Mouse (Mus musculus): ENCODE results near the gene Acin1. TPM values are rescaled to one million over a fixed set of nuclear protein-coding genes. Genes with fewer than 3 reads are reported as not detected.

Gene Acin1
- total and polyA plus RNA-seq, 3 experiments, result 74.0 to 324 (median 118) TPM

- no peaks in the 10 kb centered on the region for H3K79me2 ChIP-seq (replicated peaks; ENCODE audit: control insufficient read depth, extremely low read depth, insufficient read depth, poor library complexity, severe bottlenecking)
- no peak for DNase-seq (ENCODE audit: extremely low read depth)
- no peaks in the 10 kb centered on the region for H3K27me3 ChIP-seq (replicated peaks)
- in situ Hi-C loops (cut with MboI; ENCODE audit: low pct_ligation_motif_present, low pct_unique_long_range_greater_than_20kb, low sequenced_read_pairs) (no loop called here), dilution Hi-C loops (cut with MboI; ENCODE audit: extremely low pct_ligation_motif_present, extremely low pct_unique_long_range_greater_than_20kb, low sequenced_read_pairs) (no loop called here)
- no peak overlapping the region for H3K4me3 ChIP-seq (replicated peaks in 1 of 3; ENCODE audit: low read depth in 2 of 3, low read length in 2 of 3, poor library complexity in 1 of 3)
- H3K36me3 ChIP-seq (replicated peaks in 1 of 2; ENCODE audit: control insufficient read depth in 1 of 2, insufficient read depth in 1 of 2, low read length in 1 of 2), result no peaks in the 10 kb centered on the region
- no peak overlapping the region for H3K9ac ChIP-seq (ENCODE audit: insufficient read depth, low read depth)
- H3K9me3 ChIP-seq (replicated peaks; ENCODE audit: low read length), result no peaks in the 10 kb centered on the region
- TF ChIP-seq GABPA (IDR thresholded peaks at IDR 0.05; ENCODE audit: insufficient replicate concordance, low read depth, low read length) (no peak), HCFC1 (IDR thresholded peaks at IDR 0.05; ENCODE audit: low read depth, low read length) (no peak), CHD2 (IDR thresholded peaks at IDR 0.05; ENCODE audit: low read length) (no peak)
- no peak overlapping the region for H3K27ac ChIP-seq (ENCODE audit: insufficient read depth, low read depth)
- 0 out of 2 replicates have a peak overlapping the region, but pooled peaks have one; percentile 18 for H3K4me2 ChIP-seq (ENCODE audit: insufficient read depth, low read depth, poor library complexity, severe bottlenecking)
- H3K4me1 ChIP-seq (ENCODE audit: control insufficient read depth in 1 of 2, insufficient read depth in 2 of 2), result peaks cover 9 to 25% of the 10 kb centered on the region in 2 experiments
Observed at GRCm38 (mm10) chr14:54705844-54706243, 19.1 kb upstream of the Acin1 start.

GRCm38 (mm10) chr14:54703207-54703606, 16.5 kb upstream of the Acin1 start:
- DNase-seq (ENCODE audit: extremely low read depth), result no peak
- no peak overlapping the region for H3K9ac ChIP-seq (ENCODE audit: insufficient read depth, low read depth)
- in situ Hi-C loops (cut with MboI; ENCODE audit: low pct_ligation_motif_present, low pct_unique_long_range_greater_than_20kb, low sequenced_read_pairs), result loop anchor here (5.0 kb wide), 1 partner anchor 51 kb away; no protein-coding TSS in a partner anchor
- no peaks in the 10 kb centered on the region for H3K36me3 ChIP-seq (replicated peaks in 1 of 2; ENCODE audit: control insufficient read depth in 1 of 2, insufficient read depth in 1 of 2, low read length in 1 of 2)
- H3K9me3 ChIP-seq (replicated peaks; ENCODE audit: low read length), result no peaks in the 10 kb centered on the region
- H3K27me3 ChIP-seq (replicated peaks), result no peaks in the 10 kb centered on the region
- peaks cover 9 to 30% of the 10 kb centered on the region in 2 experiments for H3K4me1 ChIP-seq (ENCODE audit: control insufficient read depth in 1 of 2, insufficient read depth in 2 of 2)
- H3K4me3 ChIP-seq (replicated peaks in 1 of 3; ENCODE audit: low read depth in 2 of 3, low read length in 2 of 3, poor library complexity in 1 of 3), result no peak overlapping the region
- no peaks in the 10 kb centered on the region for H3K79me2 ChIP-seq (replicated peaks; ENCODE audit: control insufficient read depth, extremely low read depth, insufficient read depth, poor library complexity, severe bottlenecking)
- dilution Hi-C loops (cut with MboI; ENCODE audit: extremely low pct_ligation_motif_present, extremely low pct_unique_long_range_greater_than_20kb, low sequenced_read_pairs), result no loop called here
- TF ChIP-seq RCOR1 (conservative IDR thresholded peaks at IDR 0.05; ENCODE audit: low read depth, low read length) (no peak), JUN (IDR thresholded peaks at IDR 0.05; ENCODE audit: insufficient read depth, low read depth, low read length) (no peak), MXI1 (IDR thresholded peaks at IDR 0.05; ENCODE audit: low read depth, low read length) (no peak), SIN3A (IDR thresholded peaks at IDR 0.05; ENCODE audit: low read length) (no peak), ELF1 (IDR thresholded peaks at IDR 0.05; ENCODE audit: low read depth, low read length) (no peak), CHD1 (IDR thresholded peaks at IDR 0.05; ENCODE audit: low read depth, low read length) (no peak)
- H3K4me2 ChIP-seq (ENCODE audit: insufficient read depth, low read depth, poor library complexity, severe bottlenecking), result 0 out of 2 replicates have a peak overlapping the region, but pooled peaks have one; percentile 12
- H3K27ac ChIP-seq (ENCODE audit: insufficient read depth, low read depth), result no peak overlapping the region

- Histone ChIP-seq H3K4me3 (replicated peaks in 1 of 3; ENCODE audit: low read depth in 2 of 3, low read length in 2 of 3, poor library complexity in 1 of 3) (no peak overlapping the region), H3K4me2 (ENCODE audit: insufficient read depth, low read depth, poor library complexity, severe bottlenecking) (no peak overlapping the region), H3K27me3 (replicated peaks) (no peaks in the 10 kb centered on the region), H3K9ac (ENCODE audit: insufficient read depth, low read depth) (no peak overlapping the region), H3K27ac (ENCODE audit: insufficient read depth, low read depth) (no peak overlapping the region), H3K4me1 (ENCODE audit: control insufficient read depth in 1 of 2, insufficient read depth in 2 of 2) (peaks cover 4 to 18% of the 10 kb centered on the region in 2 experiments; a peak in 3 of 4 replicates), H3K9me3 (replicated peaks; ENCODE audit: low read length) (no peaks in the 10 kb centered on the region), H3K79me2 (replicated peaks; ENCODE audit: control insufficient read depth, extremely low read depth, insufficient read depth, poor library complexity, severe bottlenecking) (no peaks in the 10 kb centered on the region), H3K36me3 (replicated peaks in 1 of 2; ENCODE audit: control insufficient read depth in 1 of 2, insufficient read depth in 1 of 2, low read length in 1 of 2) (no peaks in the 10 kb centered on the region)
- TF ChIP-seq SMC3 (IDR thresholded peaks at IDR 0.05; ENCODE audit: low read depth, low read length), result peak; percentile 87
- no peak for TF ChIP-seq IRF4 (IDR thresholded peaks at IDR 0.05; ENCODE audit: low read depth, low read length)
- TF ChIP-seq ZKSCAN1 (IDR thresholded peaks at IDR 0.05; ENCODE audit: borderline replicate concordance, low read depth, low read length), result no peak
- TF ChIP-seq POLR2AphosphoS2 (IDR thresholded peaks at IDR 0.05; ENCODE audit: low read depth, low read length), result no peak
- no peak for TF ChIP-seq UBTF (IDR thresholded peaks at IDR 0.05; ENCODE audit: low read depth, low read length)
- TF ChIP-seq JUN (IDR thresholded peaks at IDR 0.05; ENCODE audit: insufficient read depth, low read depth, low read length), result no peak
- no peak for TF ChIP-seq EP300 (IDR thresholded peaks at IDR 0.05; ENCODE audit: low read length)
- TF ChIP-seq CTCF (conservative IDR thresholded peaks at IDR 0.05 in 1 of 2, IDR thresholded peaks at IDR 0.05 in 1 of 2; ENCODE audit: low read depth in 2 of 2, low read length in 2 of 2), result peak; percentile 90 to 98
- peak; percentile 90 for TF ChIP-seq RAD21 (IDR thresholded peaks at IDR 0.05; ENCODE audit: low read depth, low read length)
- TF ChIP-seq TBP (conservative IDR thresholded peaks at IDR 0.05; ENCODE audit: low read depth, low read length), result no peak
- TF ChIP-seq BHLHE40 (IDR thresholded peaks at IDR 0.05; ENCODE audit: low read depth, low read length), result no peak
- peak; percentile 21; the same call in 1 of the 2 replicates for TF ChIP-seq ZC3H11A (IDR thresholded peaks at IDR 0.05; ENCODE audit: low read depth, low read length)
- in situ Hi-C loops (cut with MboI; ENCODE audit: low pct_ligation_motif_present, low pct_unique_long_range_greater_than_20kb, low sequenced_read_pairs) (loop anchor here (5.0 kb wide), 1 partner anchor 49 kb away; no protein-coding TSS in a partner anchor), dilution Hi-C loops (cut with MboI; ENCODE audit: extremely low pct_ligation_motif_present, extremely low pct_unique_long_range_greater_than_20kb, low sequenced_read_pairs) (no loop called here)
- DNase-seq (ENCODE audit: extremely low read depth), result peak; percentile 72
Observed at GRCm38 (mm10) chr14:54701298-54701697, 14.6 kb upstream of the Acin1 start.

All from CH12.LX (cell line).